Mouse (Mus musculus): ENCODE measurements around the gene Cd164. TPM values are rescaled to one million over a fixed set of nuclear protein-coding genes. Genes with fewer than 3 reads are reported as not detected.

The Cd164 gene
- polyA plus RNA-seq, 1 experiment from 2014 or later = 171 TPM

GRCm38 (mm10) chr10:41514301-41514700, 4.9 kb upstream of the Cd164 start:
- Histone ChIP-seq H3K4me1 (ENCODE audit: control insufficient read depth, insufficient read depth, low read length) (no peaks in the 10 kb centered on the region), H3K9me3 (ENCODE audit: control insufficient read depth, low read length) (no peaks in the 10 kb centered on the region), H3K4me3 (ENCODE audit: low read depth, low read length) (no peak overlapping the region), H3K27me3 (ENCODE audit: control insufficient read depth, insufficient read depth, low read length) (no peaks in the 10 kb centered on the region), H3K36me3 (ENCODE audit: control insufficient read depth, insufficient read depth, low read length) (no peaks in the 10 kb centered on the region), H3K9ac (ENCODE audit: low read length) (no peak overlapping the region), H3K27ac (replicated peaks; ENCODE audit: low read depth, low read length) (no peak overlapping the region), H3K4me2 (ENCODE audit: low read depth, severe bottlenecking) (no peak overlapping the region)
- DNase-seq (ENCODE audit: low spot score) (no peak), ATAC-seq (ENCODE audit: insufficient number of reproducible peaks, low FRiP score, low TSS enrichment, low read depth) (no peak)
- WGBS = 74% methylated on average over 4 of the region's 4 CpGs

- H3K36me3 ChIP-seq (ENCODE audit: control insufficient read depth, insufficient read depth, low read length) = no peaks in the 10 kb centered on the region
- H3K4me1 ChIP-seq (ENCODE audit: control insufficient read depth, insufficient read depth, low read length) = no peaks in the 10 kb centered on the region
- no peak overlapping the region for H3K27ac ChIP-seq (replicated peaks; ENCODE audit: low read depth, low read length)
- H3K4me2 ChIP-seq (ENCODE audit: low read depth, severe bottlenecking) = no peak overlapping the region
- no peaks in the 10 kb centered on the region for H3K9me3 ChIP-seq (ENCODE audit: control insufficient read depth, low read length)
- ATAC-seq (ENCODE audit: insufficient number of reproducible peaks, low FRiP score, low TSS enrichment, low read depth) (no peak), DNase-seq (ENCODE audit: low spot score) (no peak)
- H3K4me3 ChIP-seq (ENCODE audit: low read depth, low read length) = no peak overlapping the region
- no peaks in the 10 kb centered on the region for H3K27me3 ChIP-seq (ENCODE audit: control insufficient read depth, insufficient read depth, low read length)
- H3K9ac ChIP-seq (ENCODE audit: low read length) = no peak overlapping the region
These were observed 4.3 kb upstream of the Cd164 start for GRCm38 (mm10) chr10:41514921-41515320.

GRCm38 (mm10) chr10:41518508-41518980, 670 bp upstream of the Cd164 start:
- Histone ChIP-seq H3K36me3 (ENCODE audit: control insufficient read depth, insufficient read depth, low read length) (no peaks in the 10 kb centered on the region), H3K9ac (ENCODE audit: low read length) (peak overlapping the region; percentile 92), H3K27ac (replicated peaks; ENCODE audit: low read depth, low read length) (peak overlapping the region; percentile 93; the same call in 1 of the 2 replicates), H3K4me2 (ENCODE audit: low read depth, severe bottlenecking) (peak overlapping the region; percentile 62), H3K4me1 (ENCODE audit: control insufficient read depth, insufficient read depth, low read length) (peaks cover 9% of the 10 kb centered on the region; the same call in 1 of the 2 replicates), H3K9me3 (ENCODE audit: control insufficient read depth, low read length) (no peaks in the 10 kb centered on the region), H3K4me3 (ENCODE audit: low read depth, low read length) (peak overlapping the region; percentile 69), H3K27me3 (ENCODE audit: control insufficient read depth, insufficient read depth, low read length) (no peaks in the 10 kb centered on the region)
- ATAC-seq (ENCODE audit: insufficient number of reproducible peaks, low FRiP score, low TSS enrichment, low read depth) (peak; percentile 65), DNase-seq (ENCODE audit: low spot score) (no peak)
- under 1% methylated on average over 23 of the region's 23 CpGs for WGBS

GRCm38 (mm10) chr10:41519640-41520409, 611 bp downstream of the Cd164 start:
- WGBS = under 1% methylated on average over 65 of the region's 65 CpGs
- ATAC-seq (ENCODE audit: insufficient number of reproducible peaks, low FRiP score, low TSS enrichment, low read depth) (peak; percentile 55; the same call in 1 of the 2 replicates), DNase-seq (ENCODE audit: low spot score) (no peak)
- Histone ChIP-seq H3K4me3 (ENCODE audit: low read depth, low read length) (peak overlapping the region; percentile 69), H3K9me3 (ENCODE audit: control insufficient read depth, low read length) (no peaks in the 10 kb centered on the region), H3K27me3 (ENCODE audit: control insufficient read depth, insufficient read depth, low read length) (no peaks in the 10 kb centered on the region), H3K27ac (replicated peaks; ENCODE audit: low read depth, low read length) (peak overlapping the region; percentile 93), H3K4me2 (ENCODE audit: low read depth, severe bottlenecking) (peak overlapping the region; percentile 62), H3K4me1 (ENCODE audit: control insufficient read depth, insufficient read depth, low read length) (peaks cover 9% of the 10 kb centered on the region; the same call in 1 of the 2 replicates), H3K36me3 (ENCODE audit: control insufficient read depth, insufficient read depth, low read length) (no peaks in the 10 kb centered on the region; the same call in 1 of the 2 replicates), H3K9ac (ENCODE audit: low read length) (peak overlapping the region; percentile 92)

- no peaks in the 10 kb centered on the region; the same call in 1 of the 2 replicates for H3K36me3 ChIP-seq (ENCODE audit: control insufficient read depth, insufficient read depth, low read length)
- ATAC-seq (ENCODE audit: insufficient number of reproducible peaks, low FRiP score, low TSS enrichment, low read depth) (no peak), DNase-seq (ENCODE audit: low spot score) (no peak)
- H3K9ac ChIP-seq (ENCODE audit: low read length) = peak overlapping the region; percentile 92
- H3K27me3 ChIP-seq (ENCODE audit: control insufficient read depth, insufficient read depth, low read length) = no peaks in the 10 kb centered on the region
- peaks cover 9% of the 10 kb centered on the region; the same call in 1 of the 2 replicates for H3K4me1 ChIP-seq (ENCODE audit: control insufficient read depth, insufficient read depth, low read length)
- H3K4me2 ChIP-seq (ENCODE audit: low read depth, severe bottlenecking) = peak overlapping the region; percentile 62
- peak overlapping the region; percentile 69 for H3K4me3 ChIP-seq (ENCODE audit: low read depth, low read length)
- WGBS = 4% methylated on average over 5 of the region's 5 CpGs
- no peaks in the 10 kb centered on the region for H3K9me3 ChIP-seq (ENCODE audit: control insufficient read depth, low read length)
- H3K27ac ChIP-seq (replicated peaks; ENCODE audit: low read depth, low read length) = no peak overlapping the region
These were observed 1.1 kb downstream of the Cd164 start for GRCm38 (mm10) chr10:41520410-41520673.

- Histone ChIP-seq H3K27me3 (ENCODE audit: control insufficient read depth, insufficient read depth, low read length) (no peaks in the 10 kb centered on the region), H3K4me2 (ENCODE audit: low read depth, severe bottlenecking) (no peak overlapping the region), H3K9ac (ENCODE audit: low read length) (no peak overlapping the region), H3K36me3 (ENCODE audit: control insufficient read depth, insufficient read depth, low read length) (no peaks in the 10 kb centered on the region; the same call in 1 of the 2 replicates), H3K9me3 (ENCODE audit: control insufficient read depth, low read length) (no peaks in the 10 kb centered on the region), H3K4me3 (ENCODE audit: low read depth, low read length) (no peak overlapping the region), H3K4me1 (ENCODE audit: control insufficient read depth, insufficient read depth, low read length) (peaks cover 9% of the 10 kb centered on the region; the same call in 1 of the 2 replicates), H3K27ac (replicated peaks; ENCODE audit: low read depth, low read length) (no peak overlapping the region)
- ATAC-seq (ENCODE audit: insufficient number of reproducible peaks, low FRiP score, low TSS enrichment, low read depth) = no peak
- 84% methylated on average over 3 of the region's 3 CpGs for WGBS
- no peak for DNase-seq (ENCODE audit: low spot score)
These were observed 4.2 kb downstream of the Cd164 start for GRCm38 (mm10) chr10:41523386-41523785.

- Histone ChIP-seq H3K9me3 (ENCODE audit: control insufficient read depth, low read length) (no peaks in the 10 kb centered on the region), H3K4me2 (ENCODE audit: low read depth, severe bottlenecking) (no peak overlapping the region), H3K27ac (replicated peaks; ENCODE audit: low read depth, low read length) (no peak overlapping the region), H3K27me3 (ENCODE audit: control insufficient read depth, insufficient read depth, low read length) (no peaks in the 10 kb centered on the region), H3K4me3 (ENCODE audit: low read depth, low read length) (no peak overlapping the region), H3K9ac (ENCODE audit: low read length) (no peak overlapping the region), H3K4me1 (ENCODE audit: control insufficient read depth, insufficient read depth, low read length) (peaks cover 9% of the 10 kb centered on the region; the same call in 1 of the 2 replicates), H3K36me3 (ENCODE audit: control insufficient read depth, insufficient read depth, low read length) (peaks cover 2% of the 10 kb centered on the region; the same call in 1 of the 2 replicates)
- no peak for ATAC-seq (ENCODE audit: insufficient number of reproducible peaks, low FRiP score, low TSS enrichment, low read depth)
- no peak for DNase-seq (ENCODE audit: low spot score)
- WGBS = 84% methylated on average over 1 of the region's 1 CpGs
These were observed 6.5 kb downstream of the Cd164 start for GRCm38 (mm10) chr10:41525696-41526095.

GRCm38 (mm10) chr10:41529972-41530371, 10.8 kb downstream of the Cd164 start:
- WGBS = 91% methylated on average over 5 of the region's 5 CpGs
- Histone ChIP-seq H3K4me1 (ENCODE audit: control insufficient read depth, insufficient read depth, low read length) (no peaks in the 10 kb centered on the region), H3K36me3 (ENCODE audit: control insufficient read depth, insufficient read depth, low read length) (peaks cover 14% of the 10 kb centered on the region; the same call in 1 of the 2 replicates), H3K27ac (replicated peaks; ENCODE audit: low read depth, low read length) (no peak overlapping the region), H3K4me3 (ENCODE audit: low read depth, low read length) (no peak overlapping the region), H3K27me3 (ENCODE audit: control insufficient read depth, insufficient read depth, low read length) (no peaks in the 10 kb centered on the region), H3K9me3 (ENCODE audit: control insufficient read depth, low read length) (no peaks in the 10 kb centered on the region), H3K9ac (ENCODE audit: low read length) (no peak overlapping the region), H3K4me2 (ENCODE audit: low read depth, severe bottlenecking) (no peak overlapping the region)
- DNase-seq (ENCODE audit: low spot score) (no peak), ATAC-seq (ENCODE audit: insufficient number of reproducible peaks, low FRiP score, low TSS enrichment, low read depth) (no peak)
